Comparison of ENCODE assay signal across 15 mouse cellular contexts in genomic region chr2:148624484-148624883, GRCm38 (mm10).
"Had no signal": no experiment of that assay in that cellular context is flagged by ENCODE, and none has a peak within 500 bp of the region (broad histone marks: within the 10 kb centered on the region; RNA-seq: fewer than 3 reads in every experiment).

No protein-coding gene starts in this region.

- H3K4me3 ChIP-seq: lung, embryonic 15.5 days; midbrain, embryonic 10.5 days; midbrain, embryonic 13.5 days; midbrain, embryonic 15.5 days; neural tube, embryonic 12.5 days had no signal

- H3K9ac ChIP-seq: liver, postnatal 0 days; lung, embryonic 15.5 days; midbrain, embryonic 13.5 days; midbrain, embryonic 15.5 days; neural tube, embryonic 12.5 days had no signal

- H3K27me3 ChIP-seq: lung, embryonic 15.5 days; midbrain, embryonic 13.5 days; midbrain, embryonic 15.5 days; neural tube, embryonic 12.5 days had no signal

- H3K4me1 ChIP-seq: lung, embryonic 15.5 days; midbrain, embryonic 13.5 days; midbrain, embryonic 15.5 days; neural tube, embryonic 12.5 days had no signal

- H3K36me3 ChIP-seq: lung, embryonic 15.5 days; midbrain, embryonic 10.5 days; midbrain, embryonic 13.5 days; midbrain, embryonic 15.5 days; neural tube, embryonic 12.5 days had no signal

- DNase-seq: liver, postnatal 0 days; lung, adult 2 months; lung, postnatal 14 days; lung, postnatal 36 days; right cerebral cortex, postnatal 14 days; thymus, adult 18-20 months; thymus, postnatal 14 days; thymus, postnatal 36 days had no signal

- H3K4me2 ChIP-seq: lung, embryonic 15.5 days; midbrain, embryonic 13.5 days; midbrain, embryonic 15.5 days; neural tube, embryonic 12.5 days had no signal

- ATAC-seq: liver, postnatal 0 days; lung, postnatal 0 days; midbrain, embryonic 13.5 days; midbrain, embryonic 15.5 days had no signal

- H3K9me3 ChIP-seq: lung, embryonic 15.5 days; midbrain, embryonic 10.5 days; midbrain, embryonic 13.5 days; midbrain, embryonic 15.5 days; neural tube, embryonic 12.5 days had no signal

- H3K27ac ChIP-seq: lung, embryonic 15.5 days; macrophage; midbrain, embryonic 10.5 days; midbrain, embryonic 13.5 days; midbrain, embryonic 15.5 days; neural tube, embryonic 12.5 days had no signal
